Mouse (Mus musculus) large intestine, adult 2 months (tissue): ENCODE measurements around the gene Olfr180. TPM values are rescaled to one million over a fixed set of nuclear protein-coding genes. Genes with fewer than 3 reads are reported as not detected.

Source experiments
- DNase-seq: peaks from one replicate; pipeline ENCODE4 v3.0.0-alpha.2; 2012; ENCODE audit warnings: low read depth, low spot score
- WGBS: fragments of 180-500 bp; shearing (Covaris S2); methylation state at CpG from one replicate; pipeline ENCODE4 v1.1.7; 2018; 5-methylcytosine and 5-hydroxymethylcytosine counted together
- polyA plus RNA-seq: library from polyadenylated mRNA; depleted of rRNA; stranded (reverse); fragments of >200 nt; gene quantifications from 2 replicates; pipeline ENCODE4 v1.2.3, GENCODE M21; 2012; rRNA removed

Gene Olfr180
- polyA plus RNA-seq = not detected in 2 replicates

- no peak for DNase-seq
- WGBS = 75% methylated on average over 4 of the region's 4 CpGs
Measured at GRCm38 (mm10) chr16:58929292-58929691, at the start of gene Olfr180. Olfr180 (minus strand) TSS chr16:58929392.

GRCm38 (mm10) chr16:58928655-58929054 is 537 bp downstream of the Olfr180 start, which contains the start of gene Olfr181:
Olfr181 (minus strand) TSS chr16:58928755.
- 58% methylated on average over 1 of the region's 1 CpGs for WGBS

GRCm38 (mm10) chr16:58891963-58892362 is 37.2 kb downstream of the Olfr180 start, which contains the start of gene Olfr178:
Olfr178 (minus strand) TSS chr16:58892063.
- 86% methylated on average over 3 of the region's 3 CpGs for WGBS
- DNase-seq = no peak

More at GRCm38 (mm10) chr16:58928655-58929054, 537 bp downstream of the Olfr180 start, which contains the start of gene Olfr181:
- DNase-seq = no peak

- WGBS = 95% methylated on average over 2 of the region's 2 CpGs
- DNase-seq = no peak
Measured at GRCm38 (mm10) chr16:58884416-58884815, 44.8 kb downstream of the Olfr180 start.

- no peak for DNase-seq
- 38% methylated on average over 1 of the region's 1 CpGs for WGBS
Measured at GRCm38 (mm10) chr16:58874668-58875067, 54.5 kb downstream of the Olfr180 start, which contains the start of gene Olfr177. Olfr177 (minus strand) TSS chr16:58874768.

Other genes starting within 250 kb of the Olfr180 start
- 0.23 and 0.35 TPM in 2 replicates for gene Gpr15, start 210.3 kb downstream of the Olfr180 start, polyA plus RNA-seq
- 39.0 and 58.6 TPM in 2 replicates for gene Cldnd1, start 201.5 kb downstream of the Olfr180 start, polyA plus RNA-seq
- not detected in 2 replicates for gene Olfr172, start 166.2 kb downstream of the Olfr180 start, polyA plus RNA-seq
- gene Olfr173, start 129.1 kb downstream of the Olfr180 start, polyA plus RNA-seq = not detected in 2 replicates
- not detected in 2 replicates for gene Olfr175-ps1, start 102.6 kb downstream of the Olfr180 start, polyA plus RNA-seq
- gene Olfr177, start 54.6 kb downstream of the Olfr180 start, polyA plus RNA-seq = not detected in 2 replicates
- not detected in 2 replicates for gene Olfr178, start 37.3 kb downstream of the Olfr180 start, polyA plus RNA-seq
- gene Olfr181, start 637 bp downstream of the Olfr180 start, polyA plus RNA-seq = not detected in 2 replicates
- gene Olfr183, start 66.0 kb upstream of the Olfr180 start, polyA plus RNA-seq = not detected in 2 replicates
- not detected in 2 replicates for gene Olfr186, start 100.9 kb upstream of the Olfr180 start, polyA plus RNA-seq
- not detected in 2 replicates for gene Olfr187, start 110.4 kb upstream of the Olfr180 start, polyA plus RNA-seq
- not detected in 2 replicates for gene Olfr190, start 148.6 kb upstream of the Olfr180 start, polyA plus RNA-seq
- not detected in 2 replicates for gene Olfr191, start 160.4 kb upstream of the Olfr180 start, polyA plus RNA-seq
- gene Olfr193, start 182.5 kb upstream of the Olfr180 start, polyA plus RNA-seq = not detected in 2 replicates
- not detected in 2 replicates for gene Olfr194, start 191.7 kb upstream of the Olfr180 start, polyA plus RNA-seq
- not detected in 2 replicates for gene Olfr195, start 217.7 kb upstream of the Olfr180 start, polyA plus RNA-seq
- not detected in 2 replicates for gene Olfr196, start 241.1 kb upstream of the Olfr180 start, polyA plus RNA-seq